Mouse (Mus musculus): ENCODE results near the gene Clic3. TPM values are rescaled to one million over a fixed set of nuclear protein-coding genes. Genes with fewer than 3 reads are reported as not detected.

Gene Clic3
- polyA plus RNA-seq, 1 experiment: 0.15 TPM

- no peak within 1 kb of the TSS for H3K4me3 ChIP-seq (ENCODE audit: insufficient read depth, poor library complexity, severe bottlenecking)
- no peaks in the 10 kb centered on the region for H3K36me3 ChIP-seq (ENCODE audit: control insufficient read depth, insufficient read depth)
- H3ac ChIP-seq (ENCODE audit: control insufficient read depth, insufficient read length, low read depth): no peak within 1 kb of the TSS
- H3K79me2 ChIP-seq (ENCODE audit: control insufficient read depth, insufficient read depth): no peaks in the 10 kb centered on the region
- H3K79me3 ChIP-seq (ENCODE audit: low read depth): no peaks in the 10 kb centered on the region
- TF ChIP-seq USF1 (IDR thresholded peaks at IDR 0.05; ENCODE audit: low read depth) (no peak), FOSL1 (IDR thresholded peaks at IDR 0.05; ENCODE audit: insufficient read depth, low read length, poor library complexity, severe bottlenecking) (no peak), CEBPB (IDR thresholded peaks at IDR 0.05; ENCODE audit: low read depth) (peak; percentile 85), MAX (IDR thresholded peaks at IDR 0.05) (no peak), MYOG (IDR thresholded peaks at IDR 0.05; ENCODE audit: control insufficient read depth, extremely low read depth, insufficient read length) (no peak), MYOD1 (IDR thresholded peaks at IDR 0.05; ENCODE audit: control insufficient read depth, insufficient read length, low read depth) (no peak)
- peaks cover 4% of the 10 kb centered on the region for H3K27me3 ChIP-seq (ENCODE audit: control insufficient read depth, insufficient read depth, insufficient read length)
Measured at GRCm38 (mm10) chr2:25422587-25423410, 33.8 kb upstream of the Clic3 start, which contains the start of gene Fut7. TSS of gene Fut7 (plus strand) at chr2:25423267.

- no peaks in the 10 kb centered on the region for H3K79me2 ChIP-seq (ENCODE audit: control insufficient read depth, insufficient read depth)
- no peaks in the 10 kb centered on the region for H3K79me3 ChIP-seq (ENCODE audit: low read depth)
- H3K27me3 ChIP-seq (ENCODE audit: control insufficient read depth, insufficient read depth, insufficient read length): peaks cover 4% of the 10 kb centered on the region
- no peaks in the 10 kb centered on the region for H3K36me3 ChIP-seq (ENCODE audit: control insufficient read depth, insufficient read depth)
- TF ChIP-seq CEBPB (IDR thresholded peaks at IDR 0.05; ENCODE audit: low read depth) (no peak), MYOG (IDR thresholded peaks at IDR 0.05; ENCODE audit: control insufficient read depth, extremely low read depth, insufficient read length) (no peak), USF1 (IDR thresholded peaks at IDR 0.05; ENCODE audit: low read depth) (no peak), MAX (IDR thresholded peaks at IDR 0.05) (no peak)
- H3K4me3 ChIP-seq (ENCODE audit: insufficient read depth, poor library complexity, severe bottlenecking): no peak overlapping the region
- H3ac ChIP-seq (ENCODE audit: control insufficient read depth, insufficient read length, low read depth): no peak overlapping the region
Measured at GRCm38 (mm10) chr2:25423626-25424025, 33.0 kb upstream of the Clic3 start.

- H3K4me3 ChIP-seq (ENCODE audit: insufficient read depth, poor library complexity, severe bottlenecking): no peak overlapping the region
- peaks cover 10% of the 10 kb centered on the region for H3K27me3 ChIP-seq (ENCODE audit: control insufficient read depth, insufficient read depth, insufficient read length)
- no peaks in the 10 kb centered on the region for H3K79me3 ChIP-seq (ENCODE audit: low read depth)
- H3K36me3 ChIP-seq (ENCODE audit: control insufficient read depth, insufficient read depth): no peaks in the 10 kb centered on the region
- H3K79me2 ChIP-seq (ENCODE audit: control insufficient read depth, insufficient read depth): no peaks in the 10 kb centered on the region
- H3ac ChIP-seq (ENCODE audit: control insufficient read depth, insufficient read length, low read depth): no peak overlapping the region
- no peak for TF ChIP-seq CTCF (IDR thresholded peaks at IDR 0.05; ENCODE audit: control insufficient read depth, insufficient read depth, insufficient read length)
- no peak for TF ChIP-seq MYOD1 (IDR thresholded peaks at IDR 0.05; ENCODE audit: control insufficient read depth, insufficient read length, low read depth)
Measured at GRCm38 (mm10) chr2:25425481-25425880, 31.2 kb upstream of the Clic3 start.

- TF ChIP-seq CTCF (IDR thresholded peaks at IDR 0.05; ENCODE audit: control insufficient read depth, insufficient read depth, insufficient read length) (peak; percentile 74), MYOD1 (IDR thresholded peaks at IDR 0.05; ENCODE audit: control insufficient read depth, insufficient read length, low read depth) (no peak)
- no peaks in the 10 kb centered on the region for H3K36me3 ChIP-seq (ENCODE audit: control insufficient read depth, insufficient read depth)
- H3K79me2 ChIP-seq (ENCODE audit: control insufficient read depth, insufficient read depth): no peaks in the 10 kb centered on the region
- H3K4me3 ChIP-seq (ENCODE audit: insufficient read depth, poor library complexity, severe bottlenecking): no peak overlapping the region
- H3ac ChIP-seq (ENCODE audit: control insufficient read depth, insufficient read length, low read depth): no peak overlapping the region
- H3K79me3 ChIP-seq (ENCODE audit: low read depth): no peaks in the 10 kb centered on the region
- peaks cover 11% of the 10 kb centered on the region for H3K27me3 ChIP-seq (ENCODE audit: control insufficient read depth, insufficient read depth, insufficient read length)
Measured at GRCm38 (mm10) chr2:25426721-25427191, 29.9 kb upstream of the Clic3 start.

- Histone ChIP-seq H3K79me2 (ENCODE audit: control insufficient read depth, insufficient read depth) (no peaks in the 10 kb centered on the region), H3K4me3 (ENCODE audit: insufficient read depth, poor library complexity, severe bottlenecking) (no peak overlapping the region), H3K27me3 (ENCODE audit: control insufficient read depth, insufficient read depth, insufficient read length) (peaks cover 11% of the 10 kb centered on the region), H3K79me3 (ENCODE audit: low read depth) (no peaks in the 10 kb centered on the region), H3ac (ENCODE audit: control insufficient read depth, insufficient read length, low read depth) (no peak overlapping the region), H3K36me3 (ENCODE audit: control insufficient read depth, insufficient read depth) (no peaks in the 10 kb centered on the region)
- TF ChIP-seq MAX (IDR thresholded peaks at IDR 0.05): no peak
Measured at GRCm38 (mm10) chr2:25427256-25427655, 29.4 kb upstream of the Clic3 start.

- Histone ChIP-seq H3K79me2 (ENCODE audit: control insufficient read depth, insufficient read depth) (no peaks in the 10 kb centered on the region), H3K36me3 (ENCODE audit: control insufficient read depth, insufficient read depth) (no peaks in the 10 kb centered on the region), H3ac (ENCODE audit: control insufficient read depth, insufficient read length, low read depth) (peak within 1 kb of the TSS; percentile 88), H3K79me3 (ENCODE audit: low read depth) (no peaks in the 10 kb centered on the region), H3K27me3 (ENCODE audit: control insufficient read depth, insufficient read depth, insufficient read length) (peaks cover 11% of the 10 kb centered on the region), H3K4me3 (ENCODE audit: insufficient read depth, poor library complexity, severe bottlenecking) (peak within 1 kb of the TSS; percentile 45)
- no peak for TF ChIP-seq USF1 (IDR thresholded peaks at IDR 0.05; ENCODE audit: low read depth)
- TF ChIP-seq FOSL1 (IDR thresholded peaks at IDR 0.05; ENCODE audit: insufficient read depth, low read length, poor library complexity, severe bottlenecking): no peak
- TF ChIP-seq MYOG (IDR thresholded peaks at IDR 0.05; ENCODE audit: control insufficient read depth, extremely low read depth, insufficient read length): no peak
- TF ChIP-seq MAX (IDR thresholded peaks at IDR 0.05): peak; percentile 16
- no peak for TF ChIP-seq MYOD1 (IDR thresholded peaks at IDR 0.05; ENCODE audit: control insufficient read depth, insufficient read length, low read depth)
- no peak for TF ChIP-seq CEBPB (IDR thresholded peaks at IDR 0.05; ENCODE audit: low read depth)
- peak; percentile 96 for TF ChIP-seq CTCF (IDR thresholded peaks at IDR 0.05; ENCODE audit: control insufficient read depth, insufficient read depth, insufficient read length)
Measured at GRCm38 (mm10) chr2:25428442-25429236, 28.0 kb upstream of the Clic3 start, which contains the start of gene Abca2. TSS of gene Abca2 (plus strand) at chr2:25428703.

Measured in C2C12 (cell line).